Mouse (Mus musculus) retina, adult 2 months (tissue): Measurements from ENCODE around the gene Slc9a3r1.

ENCODE experiments used
- DNase-seq: peaks from one replicate; pipeline ENCODE4 v3.0.0-alpha.2; 2012; ENCODE audit warnings: low read depth, low spot score

Slc9a3r1 gene

DNA sequence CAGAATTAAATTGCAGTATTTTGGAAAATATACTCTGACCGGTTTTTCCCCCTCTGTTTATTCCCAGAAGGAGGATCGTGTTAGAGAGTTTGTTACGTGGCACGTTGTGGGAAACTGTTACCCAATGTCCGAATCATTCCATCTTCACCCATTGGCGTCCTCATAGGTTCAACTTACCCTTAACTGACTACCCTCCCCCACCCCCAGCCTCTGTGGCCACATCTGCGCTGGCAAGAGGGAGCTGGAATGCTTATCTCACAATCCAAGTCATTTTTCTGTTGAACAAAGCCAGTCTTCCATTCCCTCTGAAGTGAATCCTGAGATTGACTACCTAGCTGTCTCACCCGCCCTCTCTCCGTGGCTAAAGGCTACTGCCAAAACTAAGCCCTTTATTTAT lies 938 bp upstream of the Slc9a3r1 start:
- no peak for DNase-seq

DNA sequence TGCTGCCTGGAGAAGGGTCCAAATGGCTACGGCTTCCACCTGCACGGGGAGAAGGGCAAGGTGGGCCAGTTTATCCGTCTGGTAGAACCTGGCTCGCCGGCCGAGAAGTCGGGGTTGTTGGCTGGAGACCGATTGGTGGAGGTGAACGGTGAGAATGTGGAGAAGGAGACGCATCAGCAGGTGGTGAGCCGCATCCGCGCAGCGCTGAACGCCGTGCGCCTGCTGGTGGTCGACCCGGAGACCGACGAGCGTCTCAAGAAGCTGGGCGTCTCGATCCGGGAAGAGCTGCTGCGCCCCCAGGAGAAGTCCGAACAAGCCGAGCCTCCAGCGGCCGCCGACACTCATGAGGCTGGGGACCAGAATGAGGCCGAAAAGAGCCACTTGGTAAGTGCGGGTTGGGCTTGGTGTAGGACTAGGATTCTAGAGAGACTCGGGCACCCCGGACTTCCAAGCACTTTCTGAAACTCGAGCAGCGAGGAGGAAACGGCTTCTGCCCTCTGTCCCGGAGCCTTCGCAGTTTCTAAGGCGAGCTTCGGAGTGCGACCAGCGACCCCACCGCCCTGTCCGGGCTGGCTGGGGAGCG lies 518 bp downstream of the Slc9a3r1 start:
- no peak for DNase-seq

DNA sequence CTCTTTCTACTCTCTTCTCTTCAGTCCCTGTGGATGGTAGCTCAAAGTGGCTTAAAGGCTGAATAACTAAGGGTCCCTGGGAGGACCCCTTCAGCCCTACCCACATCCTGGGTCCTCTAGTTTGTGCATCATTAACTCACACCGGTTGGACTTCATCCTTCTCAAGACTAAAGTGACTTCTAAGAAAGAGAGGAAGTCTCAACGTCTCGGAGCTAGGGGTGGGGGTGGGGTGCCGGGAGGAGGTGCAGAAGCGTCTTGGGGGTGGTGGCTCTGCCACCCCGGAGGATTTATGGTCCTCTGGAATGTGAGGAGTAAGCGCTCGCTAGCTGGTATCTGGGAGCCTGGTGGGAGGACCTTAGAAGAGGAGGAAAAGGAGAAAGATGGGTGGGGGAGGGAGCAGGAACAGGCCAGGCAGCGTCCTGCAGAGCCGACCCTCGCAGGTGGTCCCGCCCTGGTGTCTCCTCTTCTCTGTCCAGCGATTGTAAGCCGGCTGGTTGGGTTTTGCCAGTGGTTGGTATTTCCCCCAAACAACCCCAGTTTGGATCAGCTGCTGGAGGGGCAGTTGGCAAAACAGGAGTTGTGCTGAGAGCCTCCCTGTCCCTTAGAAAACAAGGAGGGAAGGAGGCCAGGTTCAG lies 1.3 kb downstream of the Slc9a3r1 start:
- no peak for DNase-seq

DNA sequence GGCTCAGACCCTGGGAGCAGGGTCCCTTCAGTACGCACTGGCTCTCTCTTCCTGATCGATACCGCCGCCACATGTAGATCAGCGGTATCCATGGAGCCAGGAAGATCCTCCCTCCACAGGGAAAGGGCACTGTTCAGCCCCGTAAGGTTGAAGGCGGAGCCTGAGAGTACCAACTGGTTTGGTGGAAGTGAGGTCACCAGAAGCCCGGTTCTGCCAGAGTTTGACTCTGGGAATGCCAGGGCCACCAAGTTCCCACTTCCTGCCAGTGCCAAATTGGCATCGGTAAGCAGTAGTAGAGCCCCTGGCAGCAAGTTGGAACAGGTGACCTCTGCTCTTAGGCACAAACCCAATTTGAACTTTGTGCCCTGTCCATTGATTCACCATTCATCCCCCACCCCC lies 1.8 kb downstream of the Slc9a3r1 start:
- DNase-seq, result no peak

DNA sequence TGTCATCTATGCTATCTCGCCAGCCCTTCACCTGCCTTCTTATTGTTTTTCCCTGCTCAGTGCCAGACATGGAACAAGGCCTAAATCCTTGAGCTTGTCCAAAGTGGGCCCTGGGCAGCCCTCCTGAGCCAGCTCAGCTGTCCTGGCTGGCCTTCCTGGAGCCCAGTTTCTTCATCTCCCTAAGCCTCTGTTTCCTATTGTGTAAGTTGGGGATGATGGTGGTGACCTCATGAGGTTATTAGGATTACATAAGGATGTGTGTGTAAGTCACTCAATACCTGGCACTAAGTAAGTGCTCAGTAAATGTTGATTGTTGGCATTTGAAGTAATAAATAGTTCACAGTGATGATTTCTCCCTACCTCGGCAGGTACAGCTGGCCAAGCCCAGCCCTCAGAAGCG lies 3.6 kb downstream of the Slc9a3r1 start:
- DNase-seq, result no peak

DNA sequence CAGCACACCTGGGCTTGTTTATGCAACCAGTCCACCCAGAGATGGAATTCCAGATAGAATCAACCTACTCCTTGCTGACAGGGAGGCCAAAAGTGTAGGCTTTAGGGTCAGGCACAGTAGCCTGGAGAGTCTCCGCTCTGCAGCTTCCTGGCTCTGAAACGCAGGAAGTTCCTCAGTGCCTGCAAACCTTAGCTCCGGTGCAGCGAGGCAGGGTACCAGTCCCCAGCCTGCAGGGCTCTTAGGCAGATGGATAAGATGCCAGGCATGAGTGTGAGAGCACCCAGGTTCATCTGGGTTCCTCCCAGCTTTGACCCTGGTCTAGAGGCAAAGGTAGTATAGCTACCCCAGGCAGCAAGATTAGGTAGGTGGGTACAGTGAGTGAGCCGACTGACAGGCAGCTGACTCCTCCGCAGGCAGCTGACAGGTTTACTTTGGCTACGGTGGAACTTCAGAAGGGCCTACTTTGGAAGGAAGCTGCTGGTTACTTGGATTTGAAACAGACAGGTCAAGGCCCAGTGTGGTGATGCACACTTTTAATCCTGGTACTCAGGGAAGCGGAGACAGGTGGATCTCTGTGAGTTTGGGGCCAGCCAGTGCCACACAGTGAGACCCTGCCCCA lies 4.6 kb downstream of the Slc9a3r1 start:
- no peak for DNase-seq

DNA sequence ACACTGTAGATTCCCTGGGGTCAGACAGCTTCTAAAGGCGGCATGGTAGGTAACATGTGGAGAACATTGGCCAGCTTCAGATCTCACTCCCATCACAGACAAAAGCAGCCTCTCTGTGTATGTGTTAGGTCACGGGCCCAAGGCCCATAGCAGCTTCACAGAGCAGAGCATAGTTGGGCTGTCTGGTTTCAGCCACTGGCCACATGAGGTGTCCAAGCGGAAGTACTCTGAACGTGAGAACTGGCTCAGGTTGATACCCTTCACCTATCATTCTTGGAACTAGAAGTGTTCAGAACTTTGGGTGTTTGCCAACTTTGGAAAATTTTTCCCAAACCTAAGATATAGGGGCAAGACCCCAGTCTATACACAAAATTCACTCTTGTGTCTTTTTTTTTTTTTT lies 6.3 kb downstream of the Slc9a3r1 start:
- DNase-seq, result no peak

DNA sequence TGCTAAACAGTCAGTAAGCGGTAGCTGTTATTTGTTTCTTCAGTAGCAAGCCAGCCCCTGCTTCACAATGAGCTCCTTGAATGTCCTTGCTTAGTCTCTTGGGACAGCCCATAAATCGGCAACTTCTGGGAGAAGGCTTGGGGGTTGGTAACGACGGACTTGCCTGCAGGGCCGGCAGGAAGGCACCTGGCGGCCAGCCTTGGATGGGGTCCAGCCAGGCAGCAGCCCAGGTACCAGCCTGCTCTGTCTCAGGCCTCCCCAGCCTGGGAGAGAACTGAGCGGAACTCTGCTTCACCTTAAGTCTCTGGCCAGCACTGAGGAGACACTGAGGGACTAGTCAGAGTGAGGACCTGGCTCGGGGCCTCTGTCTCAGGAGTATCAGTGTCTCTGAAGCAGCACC lies 8.0 kb downstream of the Slc9a3r1 start:
- no peak for DNase-seq

DNA sequence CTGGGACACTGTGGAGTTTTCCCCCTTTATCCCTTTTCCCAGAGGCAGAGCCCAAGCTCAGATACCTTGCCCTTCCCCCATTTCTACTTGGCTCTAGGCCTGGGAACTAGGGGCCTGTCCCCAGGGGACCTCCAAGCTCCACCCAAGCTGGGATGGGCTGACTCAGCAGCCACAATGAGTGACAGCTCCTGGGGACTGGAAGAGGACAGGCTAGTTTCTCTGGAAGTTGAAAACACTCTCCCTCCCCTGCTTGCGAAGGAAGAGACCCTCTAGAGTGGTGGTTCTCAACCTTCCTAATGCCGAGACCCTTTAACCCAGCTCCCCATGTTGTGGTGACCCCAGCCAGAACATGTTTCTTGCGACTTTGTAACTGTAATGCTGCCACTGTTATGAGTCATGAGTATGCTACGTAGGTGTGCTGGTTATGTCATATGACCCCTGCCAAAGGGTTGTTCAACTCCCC lies 9.7 kb downstream of the Slc9a3r1 start:
- DNase-seq, result no peak

DNA sequence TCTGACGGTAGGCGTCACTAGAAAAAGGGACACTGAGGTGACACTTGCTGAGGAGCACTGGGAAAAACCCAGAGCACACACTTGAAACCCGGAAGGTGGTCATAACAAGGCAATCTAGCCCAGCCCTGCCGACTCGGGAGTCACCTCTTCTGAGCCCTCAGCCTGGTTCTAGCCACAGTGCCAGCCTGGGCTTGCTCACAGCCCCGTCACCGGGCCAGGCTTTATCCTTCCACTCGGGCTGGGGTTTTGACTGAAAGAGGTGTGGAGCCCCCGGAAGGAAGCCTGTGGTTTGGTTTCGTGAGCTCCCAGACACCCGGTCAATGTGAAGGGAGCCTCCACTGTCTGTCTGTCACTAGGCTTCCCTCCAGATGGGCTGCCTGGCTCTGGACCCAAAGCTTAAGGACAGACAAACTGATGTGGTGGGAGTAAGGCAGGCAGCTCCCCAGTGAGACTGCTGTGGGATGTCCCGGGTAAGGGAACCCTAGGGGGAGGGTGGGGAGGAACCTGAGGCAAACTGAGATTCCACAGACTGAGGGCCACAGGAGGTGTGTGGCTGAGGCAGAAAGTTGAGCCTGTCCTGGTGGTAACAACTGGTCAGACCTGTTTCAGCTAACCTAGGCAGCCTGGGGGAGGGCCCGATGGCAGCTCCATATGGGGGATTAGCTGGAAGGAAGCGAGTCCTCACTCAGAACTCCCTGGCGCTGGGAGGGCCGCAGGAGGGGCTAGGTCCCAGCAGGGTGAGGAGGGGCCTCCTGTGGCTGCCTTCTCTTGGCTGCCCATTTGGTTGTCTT lies 10.6 kb downstream of the Slc9a3r1 start:
- no peak for DNase-seq

DNA sequence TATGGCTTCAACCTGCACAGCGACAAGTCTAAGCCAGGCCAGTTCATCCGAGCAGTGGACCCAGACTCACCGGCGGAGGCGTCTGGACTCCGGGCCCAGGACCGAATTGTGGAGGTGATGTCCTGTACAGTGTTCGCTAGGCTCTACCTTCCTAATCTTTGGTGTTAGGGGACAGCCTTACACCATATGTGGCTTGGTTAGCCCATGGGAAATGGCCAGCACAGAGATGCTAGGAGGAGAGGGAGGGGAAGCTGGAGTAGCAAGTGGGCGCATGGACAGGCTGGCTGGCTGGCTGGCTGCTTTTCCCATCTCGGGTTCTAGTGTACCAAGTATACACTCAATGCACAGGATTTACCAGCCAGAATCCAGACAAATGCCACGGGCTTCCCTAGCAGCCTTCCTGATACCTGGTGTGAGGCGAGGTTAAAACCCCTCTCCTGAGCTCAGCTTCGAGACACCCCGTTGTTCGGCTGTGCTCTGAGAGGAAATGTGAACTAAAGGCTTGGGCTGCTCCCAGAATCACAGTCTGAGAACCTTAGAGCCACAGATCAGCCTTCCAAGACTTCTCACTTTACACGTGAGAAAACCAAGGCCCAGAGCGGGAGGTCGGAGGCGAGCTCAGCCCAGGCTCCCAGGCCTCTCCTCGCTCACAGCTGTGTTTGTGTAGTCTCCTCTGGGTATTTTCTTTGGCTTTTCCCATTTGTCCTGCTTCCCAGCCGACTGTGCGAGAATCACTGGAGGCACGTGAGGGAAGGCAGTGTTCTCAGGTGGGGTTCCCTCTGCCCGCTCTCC lies 13.5 kb downstream of the Slc9a3r1 start:
- no peak for DNase-seq

DNA sequence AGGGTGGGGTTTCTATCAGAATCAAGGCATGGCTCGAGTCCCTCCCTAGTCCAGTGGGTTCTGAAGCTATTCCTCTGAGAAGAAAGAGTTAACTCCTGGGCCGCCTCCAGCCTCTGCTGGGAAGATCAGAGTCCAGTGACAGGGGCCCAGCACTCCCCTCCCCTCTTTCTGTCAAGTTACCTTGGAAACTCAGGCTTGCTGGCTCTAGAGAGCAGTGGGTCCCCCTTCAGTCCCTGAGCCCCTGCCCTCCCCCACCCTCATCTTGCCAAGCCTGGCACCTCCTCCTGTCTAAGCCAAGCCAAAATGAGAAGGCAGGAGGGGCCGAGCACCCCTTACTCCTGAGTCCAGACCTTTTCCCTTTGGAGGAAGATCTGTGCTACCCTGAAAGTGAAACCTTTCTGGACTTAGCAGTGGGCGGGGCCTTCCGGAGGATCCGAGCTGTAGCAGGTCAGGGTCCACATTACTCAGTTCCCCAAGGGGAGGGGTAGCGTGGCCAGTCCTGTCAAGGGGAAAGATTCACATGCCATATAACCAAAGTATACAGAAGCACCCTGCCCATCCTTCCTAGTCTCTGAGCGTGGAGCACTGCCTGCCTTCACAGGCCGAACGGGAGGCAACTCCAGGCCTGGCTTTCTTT lies 14.5 kb downstream of the Slc9a3r1 start:
- DNase-seq, result no peak

DNA sequence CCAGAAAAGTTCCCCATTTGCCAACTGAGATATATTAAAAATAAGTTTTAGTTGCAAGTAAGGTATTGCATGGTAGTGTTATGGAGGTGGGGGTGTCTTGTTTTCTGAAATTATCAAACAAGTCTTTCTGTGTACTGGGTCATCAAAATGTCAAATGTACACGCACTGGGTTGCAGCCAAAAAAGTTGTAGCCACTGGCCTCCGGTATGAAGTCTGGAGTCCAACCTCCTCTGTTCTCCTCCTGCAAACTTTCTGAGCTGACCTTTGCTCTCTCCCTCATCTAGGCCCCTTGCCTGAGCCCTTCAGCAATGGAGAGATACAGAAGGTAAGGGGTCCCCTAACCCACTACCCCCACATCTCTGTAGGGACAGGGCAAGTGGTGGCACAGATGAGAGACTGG lies 15.6 kb downstream of the Slc9a3r1 start:
- no peak for DNase-seq

DNA sequence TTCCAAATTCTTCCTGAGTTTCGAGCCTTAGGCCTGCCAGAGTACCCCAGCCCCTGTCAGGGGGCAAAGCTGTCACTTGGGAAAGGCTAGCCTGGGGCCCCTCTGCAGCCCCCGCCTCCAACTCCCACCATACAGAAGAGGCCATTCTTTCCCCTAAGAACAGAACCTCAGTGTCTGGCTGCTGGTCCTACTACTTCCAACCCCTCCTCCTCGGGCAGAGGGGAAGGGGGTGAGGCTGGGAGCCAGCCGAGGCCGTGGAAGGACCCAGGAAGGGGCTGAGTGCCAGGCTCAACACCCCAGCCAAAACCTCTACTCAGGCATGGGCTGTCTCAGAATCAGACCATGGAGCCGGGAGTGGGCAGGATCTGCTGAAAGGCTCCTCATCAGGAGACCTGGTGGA lies 16.1 kb downstream of the Slc9a3r1 start:
- no peak for DNase-seq

DNA sequence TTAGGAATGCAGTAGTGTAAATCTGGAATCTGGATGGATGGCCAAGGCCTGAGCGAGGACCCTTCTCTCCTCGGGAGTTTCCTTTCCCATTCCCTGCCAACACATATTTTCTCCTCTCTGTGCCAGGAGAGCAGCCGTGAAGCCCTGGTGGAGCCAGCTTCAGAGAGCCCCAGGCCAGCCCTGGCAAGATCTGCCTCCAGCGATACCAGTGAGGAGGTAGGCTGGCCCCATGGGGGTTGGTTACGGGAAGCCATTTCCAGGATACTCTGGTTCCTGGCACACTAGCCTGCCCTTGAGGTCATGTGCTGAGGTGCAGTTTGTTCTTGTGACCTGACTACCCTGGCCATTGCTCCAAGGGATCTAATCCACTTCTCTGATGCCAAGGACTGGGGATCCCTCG lies 16.7 kb downstream of the Slc9a3r1 start:
- no peak for DNase-seq

DNA sequence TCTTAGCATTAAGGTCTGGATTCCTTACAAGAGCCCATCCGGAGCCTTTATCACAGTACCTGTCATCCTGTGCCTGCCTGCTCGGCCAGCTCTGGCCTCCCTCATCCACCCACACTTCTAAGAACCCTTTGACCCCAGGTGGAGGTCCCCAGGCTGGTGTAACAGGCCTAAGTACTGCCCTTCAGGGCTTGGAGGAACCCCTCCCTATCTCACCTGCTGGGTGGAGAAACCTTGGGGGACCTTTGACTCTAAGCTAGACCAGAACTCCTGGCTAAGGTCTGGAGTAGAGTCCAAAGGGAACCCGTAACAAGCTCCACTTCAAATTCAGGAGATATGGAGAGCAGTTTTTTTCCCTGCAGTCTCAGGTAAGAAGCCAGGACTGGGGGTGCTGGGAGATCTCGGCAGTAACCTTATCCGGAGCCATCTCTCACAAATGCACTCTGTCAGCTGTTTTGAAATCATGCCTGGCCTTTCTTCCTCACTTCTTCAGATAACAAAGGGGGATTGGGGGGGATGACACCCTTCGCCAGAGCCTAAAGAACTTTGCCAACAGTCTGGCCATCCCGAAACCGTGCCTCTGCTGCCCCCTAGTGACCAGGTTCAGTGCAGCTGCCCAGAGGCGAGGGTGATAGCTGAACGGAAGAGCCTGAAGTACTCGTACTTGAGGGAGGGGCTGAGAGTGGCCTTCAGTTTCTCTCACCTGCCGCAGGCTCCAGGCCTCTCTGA lies 18.9 kb downstream of the Slc9a3r1 start:
- peak; percentile 48 for DNase-seq

DNA sequence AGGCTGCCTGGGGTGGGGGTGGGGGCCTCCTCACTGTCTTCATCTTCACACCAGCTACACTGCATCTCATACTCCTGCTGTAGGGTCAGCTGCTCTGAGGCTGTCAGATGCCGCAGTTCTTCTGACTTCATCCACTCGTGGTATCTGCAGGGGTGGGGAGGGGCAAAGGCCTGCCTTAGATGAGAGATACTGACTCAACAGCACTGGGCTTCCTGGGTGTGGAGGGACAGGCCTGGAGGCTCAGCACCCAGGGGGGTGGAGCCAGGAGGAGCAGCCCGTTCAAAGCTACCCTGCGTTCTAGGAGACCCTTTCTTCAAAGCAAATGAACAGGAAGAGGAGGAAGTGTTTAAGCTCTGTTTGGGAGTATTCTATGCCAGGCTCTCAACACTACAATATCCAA lies 21.8 kb downstream of the Slc9a3r1 start:
- DNase-seq, result no peak

DNA sequence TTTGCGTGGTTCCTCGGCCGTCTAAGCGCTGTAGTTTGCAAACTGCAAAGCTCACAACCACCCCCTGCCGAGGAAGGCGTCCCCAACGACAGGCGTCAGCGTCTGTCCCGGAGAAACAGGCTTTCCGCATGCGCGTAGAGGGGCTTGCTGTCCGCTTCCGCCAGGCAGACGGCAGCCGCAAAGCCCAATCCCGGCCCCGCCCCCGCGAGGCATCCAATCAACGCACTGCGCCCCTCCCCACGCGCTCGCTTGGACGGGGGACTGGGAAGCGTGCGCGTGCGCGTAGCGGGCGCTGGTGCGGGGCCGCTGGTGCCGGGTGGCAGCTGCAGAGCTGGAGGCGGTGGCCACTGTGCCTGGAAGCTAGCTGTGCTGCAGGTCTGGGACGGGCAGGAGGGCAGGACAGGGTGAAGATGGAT lies 24.1 kb downstream of the Slc9a3r1 start, which contains the start of gene Tmem104:
TSS of gene Tmem104 (plus strand) at position 264 of the 416 bp plus-strand sequence.
- DNase-seq, result peak; percentile 90

DNA sequence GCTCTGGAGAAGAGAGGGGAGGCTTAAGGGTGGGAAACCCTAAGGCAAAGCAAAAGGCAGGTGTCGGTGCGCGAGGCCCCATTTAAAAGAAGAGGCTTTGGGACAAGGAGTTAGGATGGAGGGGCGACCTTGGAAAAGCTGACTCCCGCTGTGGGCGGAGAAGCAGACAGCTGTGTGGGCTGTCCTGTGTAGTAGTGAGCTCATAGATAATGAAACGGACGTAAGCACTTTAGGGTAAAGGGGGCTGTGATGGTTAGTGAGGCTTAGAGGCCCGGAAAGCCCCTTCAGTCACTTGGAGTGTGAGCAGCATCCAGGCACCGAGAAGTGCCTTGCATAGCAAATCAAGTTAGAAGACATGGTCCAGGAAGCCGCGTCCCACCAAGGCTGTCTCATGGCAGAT lies 24.6 kb downstream of the Slc9a3r1 start, which contains the start of gene Nat9:
TSS of gene Nat9 (minus strand) at position 167 of the 400 bp plus-strand sequence.
- no peak for DNase-seq

DNA sequence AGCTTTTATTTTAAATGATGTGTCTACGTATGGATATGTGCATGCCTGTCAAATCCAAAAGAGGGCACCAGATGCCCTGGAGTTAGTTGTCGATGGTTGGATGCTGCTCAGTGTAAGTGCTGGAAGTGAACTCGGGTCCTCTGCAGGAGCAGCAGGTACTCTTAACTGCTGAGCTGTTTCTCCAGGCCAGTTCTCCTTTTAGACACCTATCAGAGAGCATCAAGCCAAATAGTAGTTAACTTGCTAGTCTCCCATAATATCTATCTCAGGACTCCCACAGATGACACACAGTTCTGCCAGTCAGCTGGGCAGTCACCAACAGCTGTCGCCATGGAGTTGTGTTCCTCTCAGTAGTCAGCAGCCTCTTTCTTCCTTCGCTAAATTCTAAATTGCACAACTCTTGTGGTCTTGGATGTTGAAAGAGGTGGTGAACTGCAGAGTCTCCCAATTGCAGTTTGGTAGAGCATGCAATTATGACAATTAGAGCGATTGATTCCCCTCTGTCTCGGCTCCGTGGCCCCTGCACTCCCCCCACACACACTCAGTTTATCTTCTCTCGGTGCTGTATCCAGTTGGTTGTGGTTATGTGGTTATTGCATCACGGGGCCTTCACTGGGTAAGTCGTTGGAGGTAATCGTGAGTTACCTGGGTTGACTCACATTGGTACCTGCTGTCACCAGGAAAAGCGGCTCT lies 25.5 kb downstream of the Slc9a3r1 start:
- DNase-seq, result no peak
